Mouse (Mus musculus): ENCODE results near the gene Insl3.
"Not testable (repeated sequence)": the region's sequence is repeated elsewhere in the genome, so short reads cannot be mapped to it uniquely, and the experiment has no call there.

The Insl3 gene

DNA sequence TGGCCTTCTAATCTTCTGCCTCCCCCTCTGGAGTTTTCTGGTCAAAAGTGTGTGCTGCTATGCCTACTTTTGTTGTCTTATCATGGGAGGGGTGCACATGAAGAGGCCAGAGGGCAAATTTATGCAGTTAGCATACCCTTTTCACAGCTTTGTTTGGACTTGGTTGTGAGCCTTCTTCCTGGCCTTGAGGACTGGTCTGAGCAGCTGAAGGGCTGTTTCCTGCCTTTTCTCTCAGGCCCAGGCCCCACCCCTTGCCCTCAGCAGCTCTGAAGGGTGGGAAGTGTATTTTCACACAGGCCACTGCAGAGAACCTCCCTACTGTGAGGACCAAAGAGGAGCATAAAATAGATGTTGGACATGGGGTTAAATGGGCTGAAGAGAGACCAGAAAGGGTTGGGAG lies 11.5 kb upstream of the Insl3 start:
- peak; percentile 37 for DNase-seq

- no peak for DNase-seq
Observed at GRCm38 (mm10) chr8:71678216-71678615, 10.8 kb upstream of the Insl3 start.

- no peak for DNase-seq
Observed at GRCm38 (mm10) chr8:71679116-71679515, 9.9 kb upstream of the Insl3 start.

GRCm38 (mm10) chr8:71679550-71680168 lies 9.4 kb upstream of the Insl3 start:
- no peak for DNase-seq

DNA sequence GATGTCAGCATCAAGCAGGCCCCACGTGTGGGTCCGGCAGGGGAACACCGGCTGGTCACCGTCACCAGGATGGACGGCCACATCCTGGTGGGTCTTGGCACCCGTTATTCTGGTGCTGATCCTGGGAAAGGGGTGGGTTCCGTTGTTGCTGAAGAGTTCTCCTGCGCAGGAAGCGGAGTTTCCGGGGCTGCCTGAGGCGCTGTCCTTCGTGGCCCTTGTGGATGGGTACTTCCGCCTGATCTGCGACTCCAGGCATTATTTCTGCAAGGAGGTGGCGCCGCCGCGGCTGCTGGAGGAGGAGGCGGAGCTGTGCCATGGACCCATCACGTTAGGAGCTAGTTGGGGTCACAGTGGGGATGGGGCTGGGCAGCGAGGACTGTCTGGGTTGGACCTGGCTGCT lies 8.5 kb upstream of the Insl3 start:
- DNase-seq: no peak

DNA sequence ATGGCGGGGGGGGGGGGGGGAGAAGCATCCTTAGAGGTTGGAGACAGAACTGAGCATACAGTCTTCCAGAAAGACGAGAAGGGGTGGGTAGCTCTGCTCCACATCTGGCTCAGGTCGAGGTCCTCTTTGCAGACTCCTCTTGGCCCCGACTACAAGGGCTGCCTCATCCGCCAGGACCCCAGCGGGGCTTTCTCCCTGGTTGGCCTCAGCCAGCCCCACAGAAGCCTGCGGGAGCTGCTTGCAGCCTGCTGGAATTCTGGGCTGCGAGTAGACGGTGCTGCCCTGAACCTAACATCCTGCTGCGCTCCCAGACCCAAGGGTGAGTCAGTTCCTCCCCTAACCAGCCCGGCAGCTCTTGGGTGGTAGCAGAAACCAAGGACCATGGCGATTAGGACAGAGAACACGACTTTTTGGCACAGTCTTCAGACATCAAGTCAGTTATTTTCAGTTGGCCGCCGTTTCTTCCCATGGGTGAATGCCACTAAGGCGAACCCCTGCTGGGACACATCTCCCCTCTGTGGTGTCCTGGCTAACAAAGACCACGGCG lies 7.6 kb upstream of the Insl3 start:
- no peak for DNase-seq

GRCm38 (mm10) chr8:71682832-71683231 lies 6.2 kb upstream of the Insl3 start:
- DNase-seq: no peak

DNA sequence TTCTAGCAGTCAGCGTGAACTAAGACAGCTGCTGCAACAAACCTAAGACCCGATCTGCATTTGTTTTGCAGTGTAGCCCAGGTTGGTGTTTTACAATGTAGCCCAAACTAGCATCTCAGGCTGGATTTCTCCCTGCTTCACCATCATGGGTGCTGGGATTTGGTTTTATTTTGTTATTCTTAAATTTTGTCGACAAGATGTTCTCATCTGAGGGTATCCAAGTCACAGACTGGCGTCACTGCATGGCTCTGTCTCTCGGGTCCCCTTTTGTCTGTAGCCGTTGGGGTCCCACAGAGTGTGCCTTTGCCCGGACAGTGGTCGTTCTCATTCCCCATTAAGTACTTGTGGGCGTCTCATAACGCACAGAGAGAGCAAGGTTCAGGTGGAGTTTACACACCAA lies 4.3 kb upstream of the Insl3 start:
- DNase-seq: no peak

- no peak for DNase-seq
Observed at GRCm38 (mm10) chr8:71685573-71685972, 3.4 kb upstream of the Insl3 start.

GRCm38 (mm10) chr8:71686143-71686734 lies 2.8 kb upstream of the Insl3 start:
- DNase-seq: no peak

GRCm38 (mm10) chr8:71687616-71688015 lies 1.4 kb upstream of the Insl3 start:
- DNase-seq: no peak

DNA sequence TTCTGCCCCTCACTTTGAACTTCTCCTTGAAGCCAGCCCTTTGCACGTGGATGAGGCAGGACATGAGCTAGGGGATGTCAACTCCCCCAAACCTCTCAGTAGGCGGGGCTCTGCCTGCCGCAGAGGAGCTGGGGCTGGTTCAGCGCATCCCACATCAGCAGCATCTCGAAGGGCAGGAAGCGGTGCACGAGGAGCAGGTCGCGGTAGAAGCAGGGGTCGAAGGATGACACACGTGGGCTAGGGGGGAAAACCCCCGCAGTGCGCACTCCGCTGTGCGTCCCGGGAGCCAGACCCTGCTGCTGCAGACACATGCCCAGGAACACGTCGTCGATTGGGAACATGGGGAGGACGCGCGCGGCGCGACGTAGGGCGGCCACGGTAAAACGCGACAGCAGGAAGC lies 3.5 kb downstream of the Insl3 start:
- DNase-seq: no peak

- DNase-seq: no peak
Observed at GRCm38 (mm10) chr8:71693166-71694041, 4.4 kb downstream of the Insl3 start.

DNA sequence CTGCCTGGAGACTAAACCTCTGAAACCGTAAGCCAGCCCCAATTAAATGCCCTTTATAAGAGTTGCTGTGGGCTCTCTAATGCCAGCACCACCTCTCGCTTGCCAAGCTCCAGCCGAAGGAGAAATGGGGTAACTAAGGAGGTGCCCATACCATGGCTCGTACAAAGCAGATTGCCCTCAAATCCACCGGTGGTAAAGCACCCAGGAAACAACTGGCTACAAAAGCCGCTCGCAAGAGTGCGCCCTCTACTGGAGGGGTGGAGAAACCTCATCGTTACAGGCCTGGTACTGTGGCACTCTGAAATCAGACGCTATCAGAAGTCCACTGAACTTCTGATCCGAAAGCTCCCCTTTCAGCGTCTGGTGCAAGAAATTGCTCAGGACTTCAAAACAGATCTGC lies 6.4 kb downstream of the Insl3 start:
- not testable (repeated sequence) for DNase-seq

- DNase-seq: peak; percentile 50
Observed at GRCm38 (mm10) chr8:71700493-71701269, 11.7 kb downstream of the Insl3 start.

DNA sequence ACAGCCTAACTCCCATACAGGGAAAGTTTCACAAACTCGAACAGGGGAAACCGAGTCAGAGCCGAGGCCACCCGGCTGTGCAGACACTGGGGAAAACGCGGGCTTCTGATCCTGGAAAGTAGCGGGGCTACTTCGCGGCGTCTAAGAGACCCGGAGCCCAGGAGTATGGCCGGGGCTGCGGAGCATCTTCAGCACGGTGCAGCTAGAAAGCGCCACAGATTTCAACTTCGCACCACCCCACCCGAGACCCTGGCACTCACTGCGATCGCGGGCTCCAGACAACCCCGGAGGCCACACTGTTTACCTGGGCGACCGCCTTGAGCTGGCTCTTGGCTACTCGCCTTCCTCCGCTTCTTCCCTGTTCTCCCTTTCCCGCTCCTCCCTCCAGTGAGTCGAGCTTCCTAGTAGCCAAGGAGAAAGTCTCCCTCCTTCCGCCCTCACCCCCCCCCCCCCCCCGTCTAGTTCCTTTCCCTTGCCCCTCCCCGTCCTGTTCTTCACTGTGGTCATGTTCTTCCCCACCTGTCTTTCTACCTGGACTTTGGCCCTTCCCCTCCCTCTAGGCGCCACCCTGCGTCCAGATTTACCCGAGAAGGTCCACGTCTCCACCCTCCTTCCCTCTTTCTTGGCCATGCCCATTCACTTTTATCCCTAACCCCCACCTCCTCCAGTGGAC lies 12.5 kb downstream of the Insl3 start, which contains the start of gene B3gnt3:
Gene B3gnt3, minus strand, starts transcription at position 376 of the 673 bp plus-strand sequence.
- no peak for DNase-seq

DNA sequence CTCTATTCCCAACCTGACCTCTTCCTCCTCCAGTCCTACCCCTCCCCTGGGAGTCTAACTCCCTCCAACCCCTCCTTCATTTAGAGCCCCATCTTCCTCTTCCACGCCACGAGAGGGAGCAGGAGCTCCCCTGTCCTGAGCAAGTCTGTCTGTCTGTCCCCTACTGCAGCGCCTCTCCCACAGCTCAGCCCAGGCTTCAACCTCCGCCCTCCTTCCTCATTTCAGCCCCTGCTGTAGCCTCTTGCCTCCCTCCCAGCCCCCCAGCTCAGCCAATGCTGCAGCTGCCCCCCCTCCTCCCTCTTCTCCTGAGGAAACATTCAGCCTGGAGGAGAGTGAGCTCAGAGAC lies 13.0 kb downstream of the Insl3 start:
- DNase-seq: no peak

DNA sequence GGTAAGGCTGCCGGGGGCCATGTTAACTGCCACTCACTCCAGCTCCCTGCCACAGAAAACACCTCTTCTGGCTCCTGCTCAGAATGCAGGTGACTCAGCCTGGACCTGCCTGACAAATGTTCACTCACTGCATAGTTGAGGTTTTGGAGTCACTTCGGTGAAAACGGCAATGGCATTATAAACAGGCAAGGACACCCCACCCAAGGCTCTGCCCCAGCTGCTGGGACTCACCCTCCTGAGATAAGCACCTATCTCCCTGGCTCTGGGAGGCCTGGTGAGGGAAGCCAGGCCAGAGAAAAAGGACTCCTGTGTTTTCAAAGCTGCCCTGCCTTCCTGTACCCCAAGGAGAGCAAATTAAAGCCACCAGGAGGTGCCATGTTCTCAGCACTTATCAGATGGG lies 13.9 kb downstream of the Insl3 start:
- DNase-seq: no peak

DNA sequence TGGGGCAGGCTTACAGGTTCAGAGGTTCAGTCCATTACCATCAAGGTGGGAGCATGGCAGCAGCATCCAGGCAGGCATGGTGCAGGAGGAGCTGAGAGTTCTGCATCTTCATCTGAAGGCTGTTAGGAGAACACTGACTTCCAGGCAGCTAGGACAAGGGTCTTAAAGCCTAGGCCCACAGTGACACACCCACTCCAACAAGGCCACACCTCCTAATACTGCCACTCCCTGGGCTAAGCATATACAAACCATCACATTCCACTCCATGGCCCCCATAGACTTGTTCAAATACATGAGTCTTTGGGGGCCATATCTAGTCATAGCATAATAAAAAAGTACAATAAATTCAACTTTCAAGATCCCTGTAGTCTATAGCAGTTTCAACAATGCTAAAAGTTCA lies 14.4 kb downstream of the Insl3 start:
- DNase-seq: not testable (repeated sequence)

- peak; percentile 48 for DNase-seq
Observed at GRCm38 (mm10) chr8:71707874-71708273, 18.9 kb downstream of the Insl3 start.

DNA sequence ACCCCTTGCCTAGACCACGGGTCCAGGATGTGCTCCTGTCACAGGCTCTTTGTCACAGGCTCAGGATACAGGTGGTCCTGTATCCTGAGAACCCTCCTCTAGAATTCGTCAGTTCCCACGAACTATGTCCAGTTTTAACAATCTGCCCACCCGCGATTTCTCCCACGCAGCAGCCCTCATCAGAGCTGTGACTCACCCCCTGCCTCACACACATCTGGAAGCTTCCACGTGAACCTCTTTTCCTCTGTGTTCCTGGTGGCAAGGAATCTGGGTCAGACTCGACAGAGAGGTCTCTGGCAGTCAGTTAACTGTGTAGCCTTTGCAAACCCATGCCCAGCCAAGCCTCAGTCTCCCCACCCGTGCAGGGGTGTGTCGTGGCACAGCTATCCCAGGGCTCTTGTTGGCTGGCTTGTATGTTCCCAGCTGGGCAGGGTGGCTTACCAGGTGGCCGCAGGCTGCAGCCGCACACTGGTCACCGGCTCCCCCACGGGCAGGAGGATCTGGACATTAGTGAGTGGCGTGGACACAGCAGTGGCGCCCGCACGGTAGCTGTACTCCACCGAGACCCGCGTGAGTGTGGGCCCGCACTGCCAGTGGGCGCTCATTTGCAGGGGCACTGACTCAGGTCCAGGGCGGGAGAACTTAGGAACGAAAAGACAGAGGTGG lies 20.3 kb downstream of the Insl3 start:
- no peak for DNase-seq

Data from lung, postnatal 14 days (tissue).